Mouse (Mus musculus): ENCODE data around the gene Slc17a5.

DNA sequence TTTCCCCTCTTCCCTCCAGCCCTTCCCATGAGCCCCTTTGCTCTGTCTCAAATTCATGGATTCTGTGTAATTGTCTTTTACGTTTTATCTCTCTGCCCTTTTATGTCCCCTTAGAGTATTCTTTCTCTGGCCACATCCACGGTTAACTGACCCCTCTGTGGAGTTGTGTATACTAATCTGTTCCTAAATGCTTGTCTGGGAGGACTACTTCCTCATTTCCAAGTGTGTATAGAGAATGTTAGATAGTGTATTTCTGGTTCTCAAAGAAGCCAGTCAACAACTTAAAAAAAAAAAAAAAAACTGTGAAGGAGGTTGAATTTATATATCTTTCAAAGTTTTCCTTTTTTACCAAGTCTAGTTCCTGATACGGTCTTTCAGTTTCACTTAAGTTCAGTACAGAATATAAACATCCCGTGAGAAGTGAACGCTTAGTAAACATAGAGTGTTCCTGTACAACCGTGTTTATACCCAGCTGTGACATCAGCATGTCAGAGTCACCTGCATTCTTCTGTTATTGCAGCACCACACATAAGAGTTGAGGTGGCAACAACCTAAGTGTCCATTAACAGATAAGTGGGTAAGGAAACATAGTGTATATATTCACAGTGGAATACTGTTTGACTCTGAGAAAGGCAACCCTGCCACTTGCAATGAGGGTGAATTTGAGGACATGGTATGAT lies 44.1 kb upstream of the Slc17a5 start:
- TF ChIP-seq GATA1 (IDR thresholded peaks at IDR 0.05; ENCODE audit: low read length), result no peak
- no peak for TF ChIP-seq TAL1 (IDR thresholded peaks at IDR 0.05; ENCODE audit: low read length)

Measured in erythroblast, embryonic 14.5 days (primary cell).